Mouse (Mus musculus): ENCODE results near the gene Klhl23. TPM values are rescaled to one million over a fixed set of nuclear protein-coding genes. Genes with fewer than 3 reads are reported as not detected.
A peak's percentile ranks its signal among the peaks of the same experiment; 100 is the strongest.
"Not testable (repeated sequence)": the region's sequence is repeated elsewhere in the genome, so short reads cannot be mapped to it uniquely, and the experiment has no call there.

Gene Klhl23
- polyA plus RNA-seq, 1 experiment = 7.0 TPM

DNA sequence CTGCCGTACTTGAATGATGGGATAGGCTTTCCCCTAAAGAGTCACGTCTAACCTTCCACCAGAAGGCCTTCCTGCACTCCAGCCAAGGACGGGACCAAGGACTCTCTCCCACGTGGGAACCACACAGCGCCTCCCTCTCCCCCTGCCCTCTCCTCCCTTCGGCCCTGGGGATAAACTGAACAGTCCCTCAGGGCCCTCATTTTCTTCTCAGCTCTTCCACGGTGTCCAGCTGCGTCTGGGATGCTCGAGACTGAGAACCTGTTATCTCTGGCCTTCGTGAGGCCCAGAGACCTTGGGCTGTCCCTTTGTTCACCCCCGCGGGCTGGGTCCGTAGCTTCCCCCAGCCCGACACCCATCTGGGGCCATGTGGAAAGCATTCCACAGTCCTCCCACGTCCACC, 11.6 kb upstream of the Klhl23 start:
- Histone ChIP-seq H3K9me3 (replicated peaks; ENCODE audit: control insufficient read depth, insufficient read depth, low read length, poor library complexity, severe bottlenecking) (no peaks in the 10 kb centered on the region), H3K27ac (ENCODE audit: insufficient read depth, low read length) (no peak overlapping the region), H3K4me1 (ENCODE audit: control insufficient read depth, insufficient read depth, low read length) (no peaks in the 10 kb centered on the region), H3K36me3 (ENCODE audit: control insufficient read depth, insufficient read depth, low read length, poor library complexity, severe bottlenecking) (no peaks in the 10 kb centered on the region), H3K9ac (ENCODE audit: low read depth, poor library complexity, severe bottlenecking) (no peak overlapping the region), H3K27me3 (ENCODE audit: control insufficient read depth, insufficient read depth, low read length, poor library complexity, severe bottlenecking) (no peaks in the 10 kb centered on the region; the same call in 1 of the 2 replicates), H3K4me3 (ENCODE audit: low read depth, low read length) (no peak overlapping the region)
- no peak for TF ChIP-seq CTCF (IDR thresholded peaks at IDR 0.05; ENCODE audit: low read depth, low read length)
- no peak for TF ChIP-seq POLR2A (IDR thresholded peaks at IDR 0.05; ENCODE audit: insufficient read depth, low read length)
- TF ChIP-seq EP300 (IDR thresholded peaks at IDR 0.05; ENCODE audit: insufficient read depth, low read depth, low read length) = no peak

DNA sequence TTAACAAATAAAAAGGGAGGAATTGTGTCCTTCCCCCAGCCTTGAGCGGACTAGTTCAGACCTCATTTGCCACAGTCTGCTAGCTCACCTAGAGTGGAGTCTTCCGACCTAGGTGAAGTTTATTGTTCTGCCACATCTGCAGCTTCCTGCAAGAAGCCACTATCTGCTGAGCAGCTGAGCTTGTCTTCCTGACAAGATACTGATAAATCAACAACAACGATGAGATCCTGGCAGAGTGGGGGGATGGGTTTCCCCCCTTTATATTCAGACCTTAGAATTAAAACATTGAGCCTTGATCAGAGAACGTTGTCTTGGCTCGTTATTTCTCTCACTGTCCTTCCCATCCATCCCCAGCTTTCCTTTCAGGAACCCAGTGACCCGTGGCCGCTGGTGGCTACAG, 10.4 kb upstream of the Klhl23 start:
- not testable (repeated sequence) for H3K27ac ChIP-seq (ENCODE audit: insufficient read depth, low read length); H3K9me3 ChIP-seq (replicated peaks; ENCODE audit: control insufficient read depth, insufficient read depth, low read length, poor library complexity, severe bottlenecking); H3K27me3 ChIP-seq (ENCODE audit: control insufficient read depth, insufficient read depth, low read length, poor library complexity, severe bottlenecking); H3K4me1 ChIP-seq (ENCODE audit: control insufficient read depth, insufficient read depth, low read length); H3K9ac ChIP-seq (ENCODE audit: low read depth, poor library complexity, severe bottlenecking); H3K36me3 ChIP-seq (ENCODE audit: control insufficient read depth, insufficient read depth, low read length, poor library complexity, severe bottlenecking); H3K4me3 ChIP-seq (ENCODE audit: low read depth, low read length)

DNA sequence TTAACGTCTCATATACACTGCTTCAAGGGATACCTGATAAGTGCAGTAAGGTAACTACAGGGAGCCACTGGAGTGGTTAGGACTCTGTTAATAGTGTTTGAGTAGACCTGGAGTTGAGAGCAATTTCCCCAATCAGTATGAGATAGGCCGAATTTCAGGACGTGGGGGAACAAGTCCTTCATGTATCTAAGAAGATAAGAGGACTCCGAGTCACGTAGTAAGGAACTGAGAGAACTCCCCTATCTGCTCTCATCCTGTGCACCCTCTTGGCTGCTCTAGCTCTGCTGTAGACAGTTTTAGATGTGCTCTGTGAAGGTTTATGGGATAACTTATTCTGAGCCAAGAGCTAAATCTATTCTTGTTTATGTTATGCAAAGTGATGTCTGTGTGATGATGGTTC, 5.2 kb upstream of the Klhl23 start:
- TF ChIP-seq CTCF (IDR thresholded peaks at IDR 0.05; ENCODE audit: low read depth, low read length) (no peak), POLR2A (IDR thresholded peaks at IDR 0.05; ENCODE audit: insufficient read depth, low read length) (no peak), EP300 (IDR thresholded peaks at IDR 0.05; ENCODE audit: insufficient read depth, low read depth, low read length) (no peak)
- H3K4me1 ChIP-seq (ENCODE audit: control insufficient read depth, insufficient read depth, low read length) = no peaks in the 10 kb centered on the region
- H3K27ac ChIP-seq (ENCODE audit: insufficient read depth, low read length) = no peak overlapping the region
- H3K9ac ChIP-seq (ENCODE audit: low read depth, poor library complexity, severe bottlenecking) = no peak overlapping the region
- H3K27me3 ChIP-seq (ENCODE audit: control insufficient read depth, insufficient read depth, low read length, poor library complexity, severe bottlenecking) = peaks cover 1% of the 10 kb centered on the region; the same call in 1 of the 2 replicates
- H3K9me3 ChIP-seq (replicated peaks; ENCODE audit: control insufficient read depth, insufficient read depth, low read length, poor library complexity, severe bottlenecking) = no peaks in the 10 kb centered on the region
- H3K36me3 ChIP-seq (ENCODE audit: control insufficient read depth, insufficient read depth, low read length, poor library complexity, severe bottlenecking) = no peaks in the 10 kb centered on the region
- H3K4me3 ChIP-seq (ENCODE audit: low read depth, low read length) = no peak overlapping the region

DNA sequence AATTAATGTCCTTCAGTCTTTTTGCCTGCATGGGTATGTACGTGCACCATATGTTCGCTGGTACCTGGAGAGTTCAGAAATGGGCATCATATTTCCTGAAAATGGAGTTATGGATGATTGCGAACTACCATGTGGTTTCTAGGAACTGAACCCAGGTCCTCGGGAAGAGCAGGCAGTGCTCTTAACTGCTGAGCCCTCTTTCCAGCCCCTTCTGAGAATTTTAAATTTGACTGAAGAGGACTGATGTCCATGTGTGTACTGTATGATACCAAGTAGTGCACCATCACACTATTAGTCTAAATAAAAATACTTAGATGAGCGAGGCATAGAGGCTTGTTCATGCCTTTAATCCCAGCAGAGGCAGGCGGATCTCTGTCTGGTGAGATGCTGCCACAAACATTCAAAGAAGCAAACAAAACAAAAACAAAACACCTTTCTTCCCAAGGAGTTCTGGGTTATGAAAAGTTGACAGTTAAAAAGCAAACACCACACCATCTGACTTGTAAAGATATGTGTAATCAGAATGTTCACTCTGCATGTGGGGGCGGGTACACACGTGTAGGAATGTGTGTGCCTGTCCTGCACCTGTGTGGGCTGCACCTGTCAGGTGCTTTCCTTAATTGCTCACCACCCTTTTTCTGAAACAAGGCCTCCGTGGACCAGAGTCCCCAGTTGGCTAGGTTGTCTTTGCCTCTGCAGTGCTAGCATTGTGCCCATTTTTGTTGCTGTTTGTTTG, 3.2 kb upstream of the Klhl23 start:
- Histone ChIP-seq H3K4me3 (ENCODE audit: low read depth, low read length) (no peak overlapping the region), H3K36me3 (ENCODE audit: control insufficient read depth, insufficient read depth, low read length, poor library complexity, severe bottlenecking) (no peaks in the 10 kb centered on the region), H3K4me1 (ENCODE audit: control insufficient read depth, insufficient read depth, low read length) (no peaks in the 10 kb centered on the region), H3K9ac (ENCODE audit: low read depth, poor library complexity, severe bottlenecking) (no peak overlapping the region), H3K27me3 (ENCODE audit: control insufficient read depth, insufficient read depth, low read length, poor library complexity, severe bottlenecking) (peaks cover 1% of the 10 kb centered on the region; the same call in 1 of the 2 replicates), H3K27ac (ENCODE audit: insufficient read depth, low read length) (no peak overlapping the region), H3K9me3 (replicated peaks; ENCODE audit: control insufficient read depth, insufficient read depth, low read length, poor library complexity, severe bottlenecking) (no peaks in the 10 kb centered on the region)
- no peak for TF ChIP-seq CTCF (IDR thresholded peaks at IDR 0.05; ENCODE audit: low read depth, low read length)
- no peak for TF ChIP-seq EP300 (IDR thresholded peaks at IDR 0.05; ENCODE audit: insufficient read depth, low read depth, low read length)
- TF ChIP-seq POLR2A (IDR thresholded peaks at IDR 0.05; ENCODE audit: insufficient read depth, low read length) = no peak

DNA sequence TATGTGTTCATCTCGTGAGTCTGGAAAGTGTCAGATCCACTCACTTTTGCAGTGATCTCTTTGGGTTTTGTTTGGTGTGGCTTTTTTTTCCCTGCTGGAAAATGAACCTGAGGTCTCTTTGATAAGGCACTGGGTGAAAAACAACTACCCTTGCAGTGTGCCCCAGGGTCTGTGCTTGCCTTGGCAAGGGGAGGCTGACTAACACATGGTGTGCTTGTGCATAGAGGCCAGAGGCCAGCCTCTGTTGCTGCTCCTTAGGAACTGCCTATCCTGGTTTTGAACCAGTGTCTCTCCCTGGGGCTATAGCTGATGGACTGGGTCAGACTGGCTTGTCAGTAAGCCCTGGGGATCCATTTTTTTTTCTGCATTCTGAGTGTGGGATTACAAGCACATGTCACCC, 1.5 kb upstream of the Klhl23 start:
- no peak for TF ChIP-seq EP300 (IDR thresholded peaks at IDR 0.05; ENCODE audit: insufficient read depth, low read depth, low read length)
- no peak for TF ChIP-seq CTCF (IDR thresholded peaks at IDR 0.05; ENCODE audit: low read depth, low read length)
- TF ChIP-seq POLR2A (IDR thresholded peaks at IDR 0.05; ENCODE audit: insufficient read depth, low read length) = no peak
- Histone ChIP-seq H3K4me3 (ENCODE audit: low read depth, low read length) (no peak overlapping the region), H3K9me3 (replicated peaks; ENCODE audit: control insufficient read depth, insufficient read depth, low read length, poor library complexity, severe bottlenecking) (no peaks in the 10 kb centered on the region), H3K36me3 (ENCODE audit: control insufficient read depth, insufficient read depth, low read length, poor library complexity, severe bottlenecking) (no peaks in the 10 kb centered on the region), H3K27me3 (ENCODE audit: control insufficient read depth, insufficient read depth, low read length, poor library complexity, severe bottlenecking) (peaks cover 6% of the 10 kb centered on the region; the same call in 1 of the 2 replicates), H3K9ac (ENCODE audit: low read depth, poor library complexity, severe bottlenecking) (no peak overlapping the region), H3K27ac (ENCODE audit: insufficient read depth, low read length) (no peak overlapping the region), H3K4me1 (ENCODE audit: control insufficient read depth, insufficient read depth, low read length) (no peaks in the 10 kb centered on the region)

DNA sequence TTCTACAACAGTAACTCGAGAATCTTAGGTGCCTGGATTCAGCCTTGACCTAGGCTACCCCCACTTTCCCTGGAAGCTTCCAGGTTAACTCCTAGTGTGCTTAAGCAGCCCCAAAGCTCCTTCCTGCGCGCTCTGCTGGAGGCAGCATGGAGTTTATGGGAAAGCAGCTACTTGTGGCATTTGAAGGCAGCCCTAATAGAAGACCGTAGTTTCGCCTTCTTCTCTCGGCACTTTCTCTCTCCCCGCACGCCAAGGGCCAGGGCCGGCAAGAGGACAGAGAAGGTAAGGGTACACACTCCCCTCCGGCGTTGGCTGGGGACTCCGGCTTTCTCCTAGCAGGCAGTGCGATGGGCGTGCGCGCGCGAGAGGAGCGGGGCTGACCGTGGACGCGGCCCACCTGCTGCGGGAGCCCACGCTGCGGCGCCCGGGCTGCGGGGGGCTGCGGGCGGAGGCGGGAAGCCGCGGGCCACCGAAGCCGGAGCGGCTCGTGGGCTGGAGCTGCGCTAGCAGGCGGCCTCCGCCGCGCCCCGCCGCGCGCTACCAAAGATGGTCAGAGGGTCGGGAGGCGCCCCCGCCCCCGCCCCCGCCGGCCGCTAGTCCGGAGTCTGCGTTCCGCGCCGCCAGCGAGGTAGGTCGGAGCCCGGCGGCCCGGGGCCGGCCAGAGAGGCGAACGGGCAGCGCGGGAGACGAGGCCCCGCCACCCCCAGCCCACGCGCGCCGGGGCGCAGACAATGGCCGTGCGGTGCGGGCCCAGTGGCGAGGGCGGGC, 801 bp downstream of the Klhl23 start:
- Histone ChIP-seq H3K36me3 (ENCODE audit: control insufficient read depth, insufficient read depth, low read length, poor library complexity, severe bottlenecking) (no peaks in the 10 kb centered on the region), H3K4me3 (ENCODE audit: low read depth, low read length) (peak overlapping the region; percentile 59), H3K4me1 (ENCODE audit: control insufficient read depth, insufficient read depth, low read length) (no peaks in the 10 kb centered on the region), H3K9ac (ENCODE audit: low read depth, poor library complexity, severe bottlenecking) (peak overlapping the region; percentile 95), H3K27me3 (ENCODE audit: control insufficient read depth, insufficient read depth, low read length, poor library complexity, severe bottlenecking) (peaks cover 6% of the 10 kb centered on the region; the same call in 1 of the 2 replicates), H3K9me3 (replicated peaks; ENCODE audit: control insufficient read depth, insufficient read depth, low read length, poor library complexity, severe bottlenecking) (no peaks in the 10 kb centered on the region), H3K27ac (ENCODE audit: insufficient read depth, low read length) (no peak overlapping the region)
- TF ChIP-seq CTCF (IDR thresholded peaks at IDR 0.05; ENCODE audit: low read depth, low read length) (no peak), EP300 (IDR thresholded peaks at IDR 0.05; ENCODE audit: insufficient read depth, low read depth, low read length) (no peak), POLR2A (IDR thresholded peaks at IDR 0.05; ENCODE audit: insufficient read depth, low read length) (no peak)
